Mouse (Mus musculus): ENCODE results near the gene Btbd17.

Btbd17 gene

DNA sequence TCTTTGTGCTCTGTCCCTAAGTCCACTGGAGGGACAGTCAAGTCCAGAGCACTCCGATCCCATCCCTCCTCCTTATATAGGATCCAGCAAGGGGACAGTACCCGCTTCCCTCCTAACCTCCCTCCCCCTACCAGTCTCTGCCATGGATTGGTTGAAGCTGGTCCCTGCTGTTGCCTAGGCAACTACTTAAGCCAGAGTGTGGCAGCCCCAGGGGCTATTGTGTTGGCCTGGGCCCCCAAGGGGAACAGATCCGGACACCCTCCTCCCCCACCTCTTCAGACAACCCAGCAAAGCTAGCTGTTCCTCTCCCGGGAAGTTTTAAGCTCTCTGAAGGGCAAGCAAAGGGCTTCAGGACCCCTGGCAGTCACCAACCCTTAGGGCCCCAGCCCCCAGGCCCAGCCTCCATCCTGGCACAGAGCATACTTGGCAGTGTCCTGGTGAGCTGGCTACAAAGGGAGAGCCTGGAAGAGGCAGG is at the start of gene Btbd17:
Gene Btbd17, minus strand, starts transcription at position 98 of the 475 bp plus-strand sequence.
- Histone ChIP-seq H3K27me3 (ENCODE audit: control insufficient read depth, insufficient read depth, low read length, poor library complexity, severe bottlenecking) (no peaks in the 10 kb centered on the region), H3K36me3 (ENCODE audit: control insufficient read depth, insufficient read depth, low read length, poor library complexity, severe bottlenecking) (no peaks in the 10 kb centered on the region)
- DNase-seq (ENCODE audit: low read depth, low spot score), result no peak

DNA sequence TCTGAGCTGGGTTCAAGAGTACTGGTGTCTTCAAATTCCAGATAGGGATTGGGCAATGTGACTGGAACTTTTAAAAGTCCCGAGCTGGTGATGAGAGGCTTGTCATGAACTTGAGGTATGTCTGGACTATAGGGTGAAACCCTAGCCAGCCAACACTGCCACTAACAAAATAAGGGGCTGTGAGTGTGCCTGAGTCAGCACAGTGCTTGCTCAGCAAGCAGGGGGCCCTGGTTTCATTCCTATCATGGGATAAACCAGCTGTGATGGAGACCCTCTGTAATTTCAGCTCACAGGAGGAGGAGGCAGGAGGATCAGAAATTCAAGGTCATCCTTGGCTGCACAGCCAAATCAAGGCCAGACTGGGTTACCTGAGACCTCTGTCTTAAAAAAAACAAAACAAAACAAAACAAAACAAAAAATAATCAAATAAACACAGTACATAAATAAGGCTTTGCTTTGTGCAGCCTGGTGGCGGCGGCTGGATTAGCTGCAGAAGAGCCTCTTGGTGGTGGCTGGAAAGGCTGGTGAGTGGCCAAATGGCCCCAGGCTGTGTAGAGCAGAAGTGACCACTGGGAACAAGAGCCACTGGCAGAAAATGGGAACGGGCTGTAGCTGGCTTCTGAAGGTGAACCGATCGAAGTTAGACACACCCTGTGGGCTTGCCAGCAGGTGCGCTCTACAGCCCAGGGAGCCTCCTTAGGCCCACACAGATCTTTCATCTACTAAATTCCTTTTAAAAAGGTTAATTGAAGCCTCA is 48.9 kb upstream of the Btbd17 start:
- Histone ChIP-seq H3K36me3 (ENCODE audit: control insufficient read depth, insufficient read depth, low read length, poor library complexity, severe bottlenecking) (no peaks in the 10 kb centered on the region), H3K27me3 (ENCODE audit: control insufficient read depth, insufficient read depth, low read length, poor library complexity, severe bottlenecking) (no peaks in the 10 kb centered on the region)
- DNase-seq (ENCODE audit: low read depth, low spot score), result no peak

DNA sequence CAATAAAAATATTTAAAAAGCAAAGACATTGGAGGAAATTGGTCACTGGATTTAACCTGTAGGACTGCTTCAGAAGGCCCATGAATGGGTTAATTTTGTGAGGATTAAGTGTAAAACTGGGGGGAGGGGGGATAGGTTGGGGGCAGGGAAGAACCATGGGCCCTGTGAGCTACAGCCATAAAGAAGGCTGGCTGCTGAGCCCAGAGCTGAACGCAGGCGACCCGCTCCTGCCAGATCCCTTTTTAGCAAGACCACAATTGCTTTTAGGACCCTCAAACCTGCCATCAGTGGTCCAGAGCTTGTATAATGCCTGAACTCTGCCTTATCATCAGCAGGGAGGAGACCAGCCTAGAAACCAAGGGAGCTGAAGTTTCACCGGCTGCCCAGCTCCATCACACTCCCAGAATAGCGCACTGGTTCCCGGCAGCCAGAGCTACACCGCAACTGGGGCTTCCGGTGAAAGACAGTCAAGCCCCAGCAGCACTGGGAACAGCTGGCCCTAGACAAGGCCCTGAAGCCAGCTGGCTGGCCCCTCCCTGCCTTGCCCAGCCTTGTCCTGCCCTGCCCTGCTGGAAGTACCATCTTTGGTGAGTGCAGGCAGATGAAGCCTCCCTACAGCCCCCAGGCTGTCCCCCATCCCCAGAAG is 48.2 kb upstream of the Btbd17 start:
- Histone ChIP-seq H3K27me3 (ENCODE audit: control insufficient read depth, insufficient read depth, low read length, poor library complexity, severe bottlenecking) (no peaks in the 10 kb centered on the region), H3K36me3 (ENCODE audit: control insufficient read depth, insufficient read depth, low read length, poor library complexity, severe bottlenecking) (no peaks in the 10 kb centered on the region)
- no peak for DNase-seq (ENCODE audit: low read depth, low spot score)

- no peak for DNase-seq (ENCODE audit: low read depth, low spot score)
- Histone ChIP-seq H3K36me3 (ENCODE audit: control insufficient read depth, insufficient read depth, low read length, poor library complexity, severe bottlenecking) (no peaks in the 10 kb centered on the region), H3K27me3 (ENCODE audit: control insufficient read depth, insufficient read depth, low read length, poor library complexity, severe bottlenecking) (no peaks in the 10 kb centered on the region)
Measured at GRCm38 (mm10) chr11:114833166-114833565, 37.4 kb upstream of the Btbd17 start.

GRCm38 (mm10) chr11:114830433-114830773 is 34.7 kb upstream of the Btbd17 start:
- Histone ChIP-seq H3K36me3 (ENCODE audit: control insufficient read depth, insufficient read depth, low read length, poor library complexity, severe bottlenecking) (no peaks in the 10 kb centered on the region), H3K27me3 (ENCODE audit: control insufficient read depth, insufficient read depth, low read length, poor library complexity, severe bottlenecking) (no peaks in the 10 kb centered on the region)
- DNase-seq (ENCODE audit: low read depth, low spot score), result no peak

DNA sequence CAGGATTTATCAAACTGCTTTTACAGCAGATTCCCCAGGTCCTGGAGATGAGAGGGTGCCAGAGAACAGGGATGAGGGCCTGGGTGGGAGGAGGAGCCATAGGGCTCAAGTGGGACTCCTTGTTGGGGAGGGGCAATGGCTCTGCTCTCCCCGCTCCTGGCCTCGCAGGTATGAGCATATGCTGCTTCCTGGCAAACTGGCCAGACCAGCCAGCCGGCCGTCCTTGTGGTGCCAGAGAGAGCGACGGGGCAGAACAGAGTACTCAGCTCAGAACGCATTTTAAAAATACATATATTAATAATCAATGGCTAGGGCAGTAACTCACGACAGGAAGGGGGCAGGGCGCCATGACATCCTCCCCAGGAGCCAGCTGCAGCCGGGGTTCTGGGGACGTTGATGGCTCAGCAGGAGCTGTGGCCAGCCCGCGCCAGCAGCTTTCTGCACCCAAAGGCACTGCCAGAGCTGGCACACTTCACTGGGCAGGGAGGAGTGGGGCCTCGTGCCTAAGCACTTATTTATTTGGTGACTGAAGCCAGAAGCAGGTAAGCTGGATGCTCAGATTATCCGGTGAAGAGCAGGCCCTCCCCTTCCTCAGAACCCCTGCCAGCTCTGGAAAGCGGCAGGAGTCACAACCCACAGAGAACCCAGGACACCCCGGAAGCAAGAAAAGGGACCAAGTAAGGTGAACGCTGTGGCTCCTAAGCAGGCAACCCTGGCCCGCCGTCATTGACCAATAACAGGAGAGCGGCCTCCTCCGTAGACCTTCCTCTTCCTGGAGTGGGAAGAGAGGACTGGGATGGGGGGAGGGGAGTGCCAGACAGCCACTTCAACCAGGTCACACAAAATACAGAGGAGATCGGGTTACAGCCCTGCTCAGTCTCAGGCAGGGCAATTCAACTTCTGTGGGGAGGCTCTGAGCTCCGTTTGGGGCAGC is 34.0 kb upstream of the Btbd17 start:
- H3K36me3 ChIP-seq (ENCODE audit: control insufficient read depth, insufficient read depth, low read length, poor library complexity, severe bottlenecking), result no peaks in the 10 kb centered on the region
- DNase-seq (ENCODE audit: low read depth, low spot score), result no peak
- H3K27me3 ChIP-seq (ENCODE audit: control insufficient read depth, insufficient read depth, low read length, poor library complexity, severe bottlenecking), result no peaks in the 10 kb centered on the region

- H3K36me3 ChIP-seq (ENCODE audit: control insufficient read depth, insufficient read depth, low read length, poor library complexity, severe bottlenecking), result no peaks in the 10 kb centered on the region
- DNase-seq (ENCODE audit: low read depth, low spot score), result no peak
- H3K27me3 ChIP-seq (ENCODE audit: control insufficient read depth, insufficient read depth, low read length, poor library complexity, severe bottlenecking), result no peaks in the 10 kb centered on the region
Measured at GRCm38 (mm10) chr11:114826686-114827085, 30.9 kb upstream of the Btbd17 start.

DNA sequence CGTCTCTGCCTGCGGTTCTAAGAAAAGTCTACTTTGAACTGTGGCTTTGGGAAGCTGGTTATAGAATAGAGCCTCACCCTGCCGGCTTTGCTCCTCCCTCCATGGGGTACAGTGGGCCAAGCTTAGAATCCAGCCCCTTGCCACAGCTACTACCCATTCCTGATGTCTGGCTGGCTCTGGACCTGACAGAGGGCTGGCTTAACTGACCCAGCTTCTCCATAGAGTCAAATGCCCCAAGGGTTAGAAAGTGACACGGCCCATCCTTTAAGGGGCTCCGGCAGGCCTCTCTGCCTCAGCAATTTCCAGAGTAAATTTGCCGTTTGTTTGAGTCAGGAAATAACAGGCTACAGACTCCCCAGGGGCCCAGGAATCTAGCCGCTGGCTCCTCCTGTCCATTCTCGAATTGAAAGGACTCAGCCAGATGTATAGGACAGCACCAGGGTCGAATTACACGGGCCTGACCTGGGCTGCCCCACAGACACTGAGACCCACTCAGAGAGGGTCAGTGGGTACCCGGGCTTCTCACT is 27.5 kb upstream of the Btbd17 start:
- Histone ChIP-seq H3K36me3 (ENCODE audit: control insufficient read depth, insufficient read depth, low read length, poor library complexity, severe bottlenecking) (no peaks in the 10 kb centered on the region), H3K27me3 (ENCODE audit: control insufficient read depth, insufficient read depth, low read length, poor library complexity, severe bottlenecking) (no peaks in the 10 kb centered on the region)
- DNase-seq (ENCODE audit: low read depth, low spot score), result no peak

DNA sequence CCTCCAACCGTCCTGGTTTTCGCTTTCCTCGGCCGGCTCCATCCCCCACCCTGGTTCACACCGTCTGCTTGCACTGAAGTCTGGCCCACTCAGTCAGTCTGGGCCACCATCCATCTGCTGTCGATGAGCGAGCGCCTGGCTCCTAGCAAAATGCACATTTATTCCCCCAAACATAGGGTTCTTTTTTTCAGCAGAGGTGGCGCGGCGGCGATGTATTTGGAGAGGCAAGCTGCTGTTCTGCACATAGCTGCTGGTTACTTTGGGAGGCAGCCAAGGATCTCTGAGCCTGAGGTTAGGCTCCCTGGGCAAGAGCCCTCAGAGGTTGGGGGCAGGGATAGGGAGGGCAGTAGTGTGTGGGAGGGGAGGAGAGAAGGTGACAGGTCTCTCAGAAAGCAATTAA is 27.0 kb upstream of the Btbd17 start:
- Histone ChIP-seq H3K27me3 (ENCODE audit: control insufficient read depth, insufficient read depth, low read length, poor library complexity, severe bottlenecking) (no peaks in the 10 kb centered on the region), H3K36me3 (ENCODE audit: control insufficient read depth, insufficient read depth, low read length, poor library complexity, severe bottlenecking) (no peaks in the 10 kb centered on the region)
- DNase-seq (ENCODE audit: low read depth, low spot score), result no peak

- H3K27me3 ChIP-seq (ENCODE audit: control insufficient read depth, insufficient read depth, low read length, poor library complexity, severe bottlenecking), result no peaks in the 10 kb centered on the region
- peak; percentile 22 for DNase-seq (ENCODE audit: low read depth, low spot score)
- H3K36me3 ChIP-seq (ENCODE audit: control insufficient read depth, insufficient read depth, low read length, poor library complexity, severe bottlenecking), result no peaks in the 10 kb centered on the region
Measured at GRCm38 (mm10) chr11:114821325-114821724, 25.6 kb upstream of the Btbd17 start.

- DNase-seq (ENCODE audit: low read depth, low spot score), result no peak
- Histone ChIP-seq H3K36me3 (ENCODE audit: control insufficient read depth, insufficient read depth, low read length, poor library complexity, severe bottlenecking) (no peaks in the 10 kb centered on the region), H3K27me3 (ENCODE audit: control insufficient read depth, insufficient read depth, low read length, poor library complexity, severe bottlenecking) (no peaks in the 10 kb centered on the region)
Measured at GRCm38 (mm10) chr11:114820444-114820843, 24.7 kb upstream of the Btbd17 start.

DNA sequence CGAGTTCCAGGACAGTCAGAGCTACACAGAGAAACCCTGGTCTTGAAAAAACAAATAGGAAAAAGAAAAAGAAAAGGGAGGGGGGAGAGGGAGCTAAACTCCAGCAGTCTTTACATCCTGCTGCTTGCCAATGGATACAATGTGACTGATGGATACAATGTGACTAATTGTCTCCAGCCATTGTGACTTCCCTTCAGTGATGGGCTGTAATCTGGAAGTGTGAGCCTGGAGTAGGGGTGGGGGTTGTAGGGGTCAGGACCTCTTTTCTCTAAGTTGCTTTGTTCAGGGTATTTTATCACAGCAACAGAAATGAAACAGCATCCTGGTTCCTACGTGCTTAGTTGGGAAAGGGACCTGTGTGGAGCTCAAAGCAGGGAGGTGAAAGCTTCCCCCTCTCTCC is 23.4 kb upstream of the Btbd17 start:
- Histone ChIP-seq H3K27me3 (ENCODE audit: control insufficient read depth, insufficient read depth, low read length, poor library complexity, severe bottlenecking) (no peaks in the 10 kb centered on the region), H3K36me3 (ENCODE audit: control insufficient read depth, insufficient read depth, low read length, poor library complexity, severe bottlenecking) (no peaks in the 10 kb centered on the region)
- DNase-seq (ENCODE audit: low read depth, low spot score), result no peak

- no peaks in the 10 kb centered on the region for H3K27me3 ChIP-seq (ENCODE audit: control insufficient read depth, insufficient read depth, low read length, poor library complexity, severe bottlenecking)
- DNase-seq (ENCODE audit: low read depth, low spot score), result peak; percentile 37
- H3K36me3 ChIP-seq (ENCODE audit: control insufficient read depth, insufficient read depth, low read length, poor library complexity, severe bottlenecking), result no peaks in the 10 kb centered on the region
Measured at GRCm38 (mm10) chr11:114818185-114818584, 22.4 kb upstream of the Btbd17 start.

DNA sequence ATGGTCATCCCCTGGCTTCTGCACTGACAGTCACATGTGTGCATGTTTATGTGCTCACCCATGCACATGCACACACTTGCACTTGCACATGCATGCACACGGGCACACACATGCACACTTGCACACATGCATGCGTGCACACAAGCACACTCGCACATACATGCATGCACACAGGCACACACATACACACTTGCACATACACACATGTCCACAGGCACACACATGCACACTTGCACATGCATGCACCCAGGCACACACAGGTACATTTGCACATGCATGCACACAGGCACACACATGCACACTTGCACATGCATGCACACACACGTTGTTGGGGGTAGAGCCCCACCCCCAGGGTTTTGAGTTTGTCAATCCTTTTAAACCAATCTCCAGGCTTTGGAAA is 21.2 kb upstream of the Btbd17 start:
- DNase-seq (ENCODE audit: low read depth, low spot score), result no peak

More for the DNA sequence above, 21.2 kb upstream of the Btbd17 start:
- Histone ChIP-seq H3K27me3 (ENCODE audit: control insufficient read depth, insufficient read depth, low read length, poor library complexity, severe bottlenecking) (no peaks in the 10 kb centered on the region), H3K36me3 (ENCODE audit: control insufficient read depth, insufficient read depth, low read length, poor library complexity, severe bottlenecking) (no peaks in the 10 kb centered on the region)

Data from splenic B cell, adult 2 months (primary cell).